Mouse (Mus musculus) hindbrain, embryonic 13.5 days (tissue): ENCODE measurements around the gene Tecpr2. TPM values are rescaled to one million over a fixed set of nuclear protein-coding genes. Genes with fewer than 3 reads are reported as not detected.

Experiments used
- ATAC-seq: fragments of 200-750 bp; cut with Nextera tagmentation; 2 replicates; pipeline ENCODE4 v1.8.0; 2017; ENCODE audit warnings: moderate TSS enrichment; ENCODE audit not compliant: low FRiP score
- H3K27ac ChIP-seq: fragments of 300-500 bp; sonication (generic); 2 replicates; pipeline ENCODE4 v1.5.1; 2015; ENCODE audit warnings: inconsistent platforms, mild to moderate bottlenecking, moderate library complexity
- H3K27me3 ChIP-seq: fragments of 300-500 bp; sonication (generic); 2 replicates; pipeline ENCODE4 v1.6.1; 2015; ENCODE audit warnings: mild to moderate bottlenecking, inconsistent platforms
- H3K36me3 ChIP-seq: fragments of 300-500 bp; sonication (generic); 2 replicates; pipeline ENCODE4 v1.6.1; 2015; ENCODE audit warnings: mild to moderate bottlenecking, inconsistent platforms
- H3K4me1 ChIP-seq: fragments of 300-500 bp; sonication (generic); replicated peaks from 2 replicates; pipeline ENCODE4 v1.6.1; 2015; ENCODE audit warnings: inconsistent platforms
- H3K4me2 ChIP-seq: fragments of 300-500 bp; sonication (generic); 2 replicates; pipeline ENCODE4 v1.6.1; 2015; ENCODE audit warnings: inconsistent platforms, mild to moderate bottlenecking, moderate library complexity
- H3K4me3 ChIP-seq: fragments of 300-500 bp; sonication (generic); 2 replicates; pipeline ENCODE4 v1.5.1; 2015; ENCODE audit warnings: mild to moderate bottlenecking, inconsistent platforms
- H3K9ac ChIP-seq: fragments of 300-500 bp; sonication (generic); 2 replicates; pipeline ENCODE4 v1.6.1; 2015; ENCODE audit warnings: mild to moderate bottlenecking, inconsistent platforms
- H3K9me3 ChIP-seq: fragments of 300-500 bp; sonication (generic); 2 replicates; pipeline ENCODE4 v1.6.1; 2016; ENCODE audit warnings: inconsistent platforms
- WGBS: fragments of 180-500 bp; shearing (Covaris S2); methylation state at CpG from one replicate; pipeline ENCODE4 v1.1.7; 2015; 5-methylcytosine and 5-hydroxymethylcytosine counted together
- polyA plus RNA-seq: library from polyadenylated mRNA; unstranded; fragments of >200 nt; fragmentation: Nextera tagmentation; extraction: Ambion mirVana; gene quantifications from 2 replicates; pipeline ENCODE4 v1.2.1, GENCODE M21; 2015

Tecpr2 gene
- polyA plus RNA-seq, 1 experiment from 2014 or later, result 7.3 TPM

GRCm38 (mm10) chr12:110932820-110933219 lies 43.8 kb downstream of the Tecpr2 start:
- Histone ChIP-seq H3K9me3 (no peaks in the 10 kb centered on the region), H3K27ac (no peak overlapping the region), H3K27me3 (no peaks in the 10 kb centered on the region), H3K36me3 (peaks cover 52% of the 10 kb centered on the region), H3K9ac (no peak overlapping the region), H3K4me3 (no peak overlapping the region), H3K4me1 (no peaks in the 10 kb centered on the region), H3K4me2 (no peak overlapping the region)
- ATAC-seq, result no peak
- 86% methylated on average over 5 of the region's 5 CpGs for WGBS

- 0 out of 2 replicates have a peak overlapping the region, but pooled peaks have one; percentile 5 for H3K9ac ChIP-seq
- peak; percentile 83 for ATAC-seq
- H3K4me2 ChIP-seq, result no peak overlapping the region
- no peak overlapping the region for H3K4me3 ChIP-seq
- WGBS, result 59% methylated on average over 9 of the region's 9 CpGs
- no peaks in the 10 kb centered on the region for H3K27me3 ChIP-seq
- no peaks in the 10 kb centered on the region for H3K4me1 ChIP-seq
- H3K36me3 ChIP-seq, result peaks cover 65% of the 10 kb centered on the region
- H3K9me3 ChIP-seq, result no peaks in the 10 kb centered on the region
- H3K27ac ChIP-seq, result no peak overlapping the region
These were observed 47.0 kb downstream of the Tecpr2 start for GRCm38 (mm10) chr12:110935983-110936620.

GRCm38 (mm10) chr12:110937496-110937895 lies 48.4 kb downstream of the Tecpr2 start:
- H3K36me3 ChIP-seq, result peaks cover 61% of the 10 kb centered on the region
- 93% methylated on average over 5 of the region's 5 CpGs for WGBS
- H3K9ac ChIP-seq, result no peak overlapping the region
- ATAC-seq, result no peak
- no peak overlapping the region for H3K27ac ChIP-seq
- H3K9me3 ChIP-seq, result no peaks in the 10 kb centered on the region
- no peaks in the 10 kb centered on the region for H3K4me1 ChIP-seq
- no peak overlapping the region for H3K4me2 ChIP-seq
- H3K27me3 ChIP-seq, result no peaks in the 10 kb centered on the region
- no peak overlapping the region for H3K4me3 ChIP-seq

DNA sequence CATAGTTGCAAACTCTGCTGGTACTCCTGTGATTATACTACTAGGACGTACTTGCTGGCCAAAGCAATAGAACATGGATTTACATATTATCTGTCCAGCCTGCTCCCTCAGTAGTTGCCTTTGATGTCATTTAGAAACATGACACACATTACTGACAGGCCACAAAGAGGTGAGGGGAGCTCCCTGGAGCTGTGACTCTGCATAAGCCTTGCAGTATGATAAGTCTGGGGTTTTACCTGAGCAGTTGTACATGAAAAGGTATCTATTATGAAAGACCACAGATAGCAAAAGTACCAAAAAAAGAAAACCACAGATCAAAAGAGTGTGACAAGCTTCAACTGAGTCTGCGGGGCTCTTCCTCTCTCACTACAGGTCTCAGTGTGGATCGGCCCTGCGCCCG lies 50.3 kb downstream of the Tecpr2 start:
- H3K27me3 ChIP-seq, result no peaks in the 10 kb centered on the region
- no peak overlapping the region for H3K4me2 ChIP-seq

DNA sequence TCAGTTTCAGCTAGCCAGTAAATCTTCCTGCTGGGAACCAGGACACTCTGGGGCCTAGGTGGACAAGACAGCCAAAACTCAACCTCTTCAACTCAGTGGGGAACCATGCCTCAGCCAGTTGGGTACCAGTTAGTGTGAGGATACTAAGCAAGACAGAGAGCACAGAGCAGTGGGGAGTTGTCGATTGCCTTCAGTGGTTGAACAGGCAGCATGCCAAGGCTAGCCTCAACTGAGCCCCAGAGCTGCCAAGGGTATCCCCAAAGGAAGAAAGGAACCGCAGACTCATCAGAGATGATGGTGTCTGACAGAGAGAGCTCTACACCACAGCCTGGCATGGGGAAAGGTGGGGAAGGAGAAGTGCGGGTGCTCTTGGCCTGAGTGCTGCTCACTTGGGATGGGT lies 51.8 kb downstream of the Tecpr2 start:
- Histone ChIP-seq H3K4me1 (no peaks in the 10 kb centered on the region), H3K4me3 (no peak overlapping the region), H3K9ac (no peak overlapping the region; the same call in 1 of the 2 replicates), H3K9me3 (no peaks in the 10 kb centered on the region), H3K27me3 (no peaks in the 10 kb centered on the region), H3K4me2 (no peak overlapping the region), H3K27ac (no peak overlapping the region), H3K36me3 (peaks cover 71% of the 10 kb centered on the region)
- 86% methylated on average over 3 of the region's 3 CpGs for WGBS
- ATAC-seq, result no peak

More for the DNA sequence above, 50.3 kb downstream of the Tecpr2 start:
- Histone ChIP-seq H3K36me3 (peaks cover 57% of the 10 kb centered on the region), H3K4me1 (no peaks in the 10 kb centered on the region), H3K9ac (no peak overlapping the region), H3K9me3 (no peaks in the 10 kb centered on the region), H3K27ac (no peak overlapping the region), H3K4me3 (no peak overlapping the region)
- no peak for ATAC-seq
- 97% methylated on average over 5 of the region's 5 CpGs for WGBS

DNA sequence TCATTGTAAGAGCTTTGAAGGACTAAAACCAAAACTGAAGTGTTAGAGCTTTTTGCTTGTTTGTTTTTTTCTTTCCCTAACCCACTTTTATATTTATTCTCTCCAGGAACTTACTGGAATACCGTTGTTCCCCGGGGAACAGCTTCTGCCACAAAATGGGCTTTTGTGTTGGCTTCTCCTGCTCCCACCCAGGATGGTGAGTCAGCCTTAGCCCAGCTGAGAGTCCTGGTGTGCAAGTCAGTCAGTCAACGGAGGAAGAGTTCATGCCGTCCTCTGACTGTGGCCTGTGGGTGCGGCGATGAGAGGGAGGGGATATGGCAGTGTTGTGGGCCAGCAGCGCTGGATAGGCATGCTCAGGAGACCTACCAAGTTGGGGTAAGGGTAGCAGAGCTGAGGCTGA lies 57.2 kb downstream of the Tecpr2 start:
- ATAC-seq, result no peak

GRCm38 (mm10) chr12:110948082-110948909 lies 59.2 kb downstream of the Tecpr2 start:
- Histone ChIP-seq H3K36me3 (peaks cover 59% of the 10 kb centered on the region), H3K27ac (no peak overlapping the region), H3K27me3 (no peaks in the 10 kb centered on the region), H3K9me3 (no peaks in the 10 kb centered on the region), H3K4me3 (no peak overlapping the region), H3K4me1 (no peaks in the 10 kb centered on the region), H3K4me2 (no peak overlapping the region), H3K9ac (no peak overlapping the region)
- WGBS, result 95% methylated on average over 6 of the region's 6 CpGs
- ATAC-seq, result no peak

More for the DNA sequence above, 57.2 kb downstream of the Tecpr2 start:
- H3K27ac ChIP-seq, result no peak overlapping the region
- H3K4me1 ChIP-seq, result no peaks in the 10 kb centered on the region
- H3K36me3 ChIP-seq, result peaks cover 73% of the 10 kb centered on the region
- H3K4me3 ChIP-seq, result no peak overlapping the region
- no peaks in the 10 kb centered on the region for H3K27me3 ChIP-seq
- H3K4me2 ChIP-seq, result no peak overlapping the region
- WGBS, result 91% methylated on average over 7 of the region's 7 CpGs
- no peak overlapping the region for H3K9ac ChIP-seq
- no peaks in the 10 kb centered on the region for H3K9me3 ChIP-seq

- Histone ChIP-seq H3K4me2 (no peak overlapping the region), H3K27me3 (no peaks in the 10 kb centered on the region), H3K4me1 (no peaks in the 10 kb centered on the region), H3K36me3 (peaks cover 54% of the 10 kb centered on the region), H3K9ac (no peak overlapping the region), H3K9me3 (no peaks in the 10 kb centered on the region), H3K4me3 (no peak overlapping the region), H3K27ac (no peak overlapping the region)
- 90% methylated on average over 3 of the region's 3 CpGs for WGBS
- ATAC-seq, result no peak
These were observed 59.8 kb downstream of the Tecpr2 start for GRCm38 (mm10) chr12:110948910-110949201.

DNA sequence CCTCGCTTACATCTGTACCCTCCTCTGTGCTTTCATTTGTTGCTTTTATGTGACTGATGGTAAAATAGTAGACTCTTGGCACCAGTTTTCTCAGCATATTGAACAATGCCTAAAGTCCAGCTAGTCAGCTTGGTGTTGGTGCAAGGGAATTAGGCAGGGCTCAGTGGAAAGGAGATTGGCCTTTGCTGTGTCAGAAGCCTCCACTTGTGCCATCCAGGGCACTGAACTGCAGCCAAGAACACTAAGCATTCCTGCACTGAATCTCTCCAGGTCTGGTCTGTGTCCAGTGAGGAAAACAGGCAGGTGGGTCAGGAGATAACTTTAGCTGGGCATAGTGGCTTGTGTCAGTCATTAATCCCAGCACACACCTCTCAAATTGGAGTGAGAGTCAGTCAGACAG lies 60.3 kb downstream of the Tecpr2 start:
- H3K4me3 ChIP-seq, result no peak overlapping the region
- no peaks in the 10 kb centered on the region for H3K9me3 ChIP-seq
- no peaks in the 10 kb centered on the region for H3K27me3 ChIP-seq
- ATAC-seq, result no peak
- H3K27ac ChIP-seq, result no peak overlapping the region
- WGBS, result 97% methylated on average over 1 of the region's 1 CpGs
- no peak overlapping the region for H3K9ac ChIP-seq
- no peaks in the 10 kb centered on the region for H3K4me1 ChIP-seq
- no peak overlapping the region for H3K4me2 ChIP-seq
- H3K36me3 ChIP-seq, result peaks cover 54% of the 10 kb centered on the region

GRCm38 (mm10) chr12:110950151-110950550 lies 61.1 kb downstream of the Tecpr2 start:
- Histone ChIP-seq H3K4me1 (no peaks in the 10 kb centered on the region), H3K27ac (no peak overlapping the region), H3K36me3 (peaks cover 54% of the 10 kb centered on the region), H3K9ac (no peak overlapping the region), H3K9me3 (no peaks in the 10 kb centered on the region), H3K4me3 (no peak overlapping the region), H3K4me2 (no peak overlapping the region), H3K27me3 (no peaks in the 10 kb centered on the region)
- ATAC-seq, result no peak
- 79% methylated on average over 4 of the region's 4 CpGs for WGBS

DNA sequence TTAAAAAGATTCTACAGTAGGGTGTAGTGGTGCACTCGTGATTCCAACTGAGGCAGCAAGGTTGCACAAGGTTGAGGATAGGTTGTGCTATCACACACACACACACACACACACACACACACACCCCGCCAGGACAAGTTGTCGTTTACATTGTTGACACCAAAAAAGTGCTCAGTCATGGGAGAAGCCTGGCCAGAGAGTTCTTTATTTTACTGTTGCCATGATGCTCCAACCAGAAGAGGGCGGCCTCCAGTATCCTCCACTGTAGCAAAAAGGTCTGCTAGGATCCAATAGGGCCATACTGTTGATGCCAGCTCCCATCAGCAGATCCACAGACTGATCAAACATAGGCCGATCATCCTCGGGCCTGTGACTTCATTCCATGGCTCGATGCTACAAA lies 62.2 kb downstream of the Tecpr2 start:
- no peak for ATAC-seq
- no peaks in the 10 kb centered on the region for H3K4me1 ChIP-seq
- H3K9me3 ChIP-seq, result no peaks in the 10 kb centered on the region
- no peak overlapping the region for H3K9ac ChIP-seq
- 84% methylated on average over 7 of the region's 7 CpGs for WGBS
- H3K4me2 ChIP-seq, result no peak overlapping the region
- H3K27ac ChIP-seq, result no peak overlapping the region
- H3K27me3 ChIP-seq, result no peaks in the 10 kb centered on the region
- H3K4me3 ChIP-seq, result no peak overlapping the region
- H3K36me3 ChIP-seq, result peaks cover 55% of the 10 kb centered on the region

GRCm38 (mm10) chr12:110952628-110953385 lies 63.7 kb downstream of the Tecpr2 start:
- 85% methylated on average over 6 of the region's 6 CpGs for WGBS
- Histone ChIP-seq H3K9ac (no peak overlapping the region), H3K4me1 (no peaks in the 10 kb centered on the region), H3K27me3 (no peaks in the 10 kb centered on the region), H3K36me3 (peaks cover 51% of the 10 kb centered on the region), H3K27ac (no peak overlapping the region), H3K4me2 (no peak overlapping the region), H3K4me3 (no peak overlapping the region), H3K9me3 (no peaks in the 10 kb centered on the region)
- no peak for ATAC-seq
